ENCODE assay signal across 9 mouse cellular contexts in the genomic region with DNA sequence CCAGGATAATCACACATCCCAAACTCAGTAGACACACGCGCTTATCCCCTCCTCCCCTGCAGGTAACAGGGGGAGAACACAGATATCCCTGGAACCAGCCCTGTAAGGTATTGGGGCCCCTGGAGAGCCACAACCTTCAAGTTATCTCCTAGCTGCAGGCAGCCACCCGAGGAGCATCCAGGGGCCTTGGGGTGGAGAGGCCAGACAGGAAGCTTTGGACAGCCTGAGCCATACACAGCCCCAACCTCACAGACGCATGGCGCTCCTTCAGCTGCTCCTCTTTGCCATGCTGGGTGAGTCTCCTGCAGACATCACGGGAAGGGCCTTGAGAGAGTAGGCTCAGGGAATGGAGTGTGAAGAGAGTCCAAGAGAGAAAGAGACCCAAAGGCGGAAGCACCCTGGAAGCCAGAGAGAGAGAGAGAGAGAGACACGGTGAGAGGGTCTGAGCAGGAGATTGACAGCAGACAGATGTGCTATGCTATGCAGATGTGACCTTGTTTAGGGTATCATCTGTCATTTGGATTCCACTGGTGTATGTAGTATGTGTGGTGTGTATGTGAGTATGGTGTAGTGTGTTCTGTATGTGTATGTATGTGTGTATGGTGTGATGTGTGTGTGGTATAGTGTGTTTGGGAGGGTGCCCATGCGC. TPM values are rescaled to one million over a fixed set of nuclear protein-coding genes. Genes with fewer than 3 reads are reported as not detected.
DNase-seq lines count a peak whose midpoint lies in the region; ATAC-seq and TF ChIP-seq lines count a peak whose summit lies in the region.
"Had no signal": no experiment of that assay in that cellular context is flagged by ENCODE, and none has a peak within 500 bp of the region (broad histone marks: within the 10 kb centered on the region; RNA-seq: fewer than 3 reads in every experiment).

A gene (plus strand): TSS at position 150 of the 649 bp plus-strand sequence.

- H3K4me2 ChIP-seq in intestine, embryonic 15.5 days (replicated peaks): no peak within 1 kb of the TSS
- H3K4me2 ChIP-seq in intestine, postnatal 0 days (replicated peaks; ENCODE audit: low read depth): no peak within 1 kb of the TSS
- no peak within 1 kb of the TSS for H3K4me2 ChIP-seq in intestine, embryonic 16.5 days (ENCODE audit: low read depth, low read length)
- no peak within 1 kb of the TSS for H3K4me2 ChIP-seq in forebrain, embryonic 15.5 days (replicated peaks)

- H3K27ac ChIP-seq in intestine, embryonic 15.5 days: 0 out of 2 replicates have a peak within 1 kb of the TSS, but pooled peaks have one; percentile 1
- no peak within 1 kb of the TSS for H3K27ac ChIP-seq in intestine, postnatal 0 days (ENCODE audit: low read depth, low read length)
- no peak within 1 kb of the TSS for H3K27ac ChIP-seq in intestine, embryonic 16.5 days (ENCODE audit: low read length)
- no peak within 1 kb of the TSS for H3K27ac ChIP-seq in forebrain, embryonic 15.5 days (replicated peaks)

- H3K36me3 ChIP-seq in intestine, embryonic 15.5 days: no peaks in the 10 kb centered on the region
- no peaks in the 10 kb centered on the region for H3K36me3 ChIP-seq in intestine, postnatal 0 days (ENCODE audit: control insufficient read depth, insufficient read depth)
- H3K36me3 ChIP-seq in G1E (replicated peaks): peaks cover 18% of the 10 kb centered on the region
- no peaks in the 10 kb centered on the region for H3K36me3 ChIP-seq in intestine, embryonic 16.5 days (ENCODE audit: control insufficient read depth, insufficient read depth, low read length)
- no peaks in the 10 kb centered on the region for H3K36me3 ChIP-seq in forebrain, embryonic 15.5 days

- peak; percentile 60 for ATAC-seq in intestine, embryonic 15.5 days
- ATAC-seq in intestine, postnatal 0 days: no peak
- ATAC-seq in G1E (ENCODE audit: extremely low read depth, insufficient number of reproducible peaks, low FRiP score, poor library complexity, severe bottlenecking): peak; percentile 81
- ATAC-seq in intestine, embryonic 16.5 days: peak; percentile 81
- 0 out of 2 replicates have a peak, but pooled peaks have one; percentile 6 for ATAC-seq in monocyte, adult 5-6 weeks (replicated peaks; ENCODE audit: insufficient number of reproducible peaks, low FRiP score, low TSS enrichment, poor library complexity, severe bottlenecking)
- no peak for ATAC-seq in forebrain, embryonic 15.5 days (replicated peaks)

- no peak for TF ChIP-seq CTCF in intestine, postnatal 0 days (IDR thresholded peaks at IDR 0.05; ENCODE audit: low read depth)
- TF ChIP-seq CTCF in G1E (IDR thresholded peaks at IDR 0.05; ENCODE audit: low read depth, low read length): no peak

- H3K4me3 ChIP-seq in intestine, embryonic 15.5 days (replicated peaks): no peak within 1 kb of the TSS
- no peak within 1 kb of the TSS for H3K4me3 ChIP-seq in intestine, postnatal 0 days (ENCODE audit: low read depth, low read length)
- H3K4me3 ChIP-seq in G1E (ENCODE audit: low read depth, low read length): peak within 1 kb of the TSS; percentile 66
- no peak within 1 kb of the TSS for H3K4me3 ChIP-seq in intestine, embryonic 16.5 days (ENCODE audit: low read length)
- H3K4me3 ChIP-seq in forebrain, embryonic 15.5 days: no peak within 1 kb of the TSS

- no peaks in the 10 kb centered on the region for H3K9me3 ChIP-seq in intestine, embryonic 15.5 days
- no peaks in the 10 kb centered on the region for H3K9me3 ChIP-seq in intestine, postnatal 0 days (ENCODE audit: control insufficient read depth)
- H3K9me3 ChIP-seq in G1E (replicated peaks): no peaks in the 10 kb centered on the region
- H3K9me3 ChIP-seq in intestine, embryonic 16.5 days (ENCODE audit: control insufficient read depth, low read length): no peaks in the 10 kb centered on the region
- H3K9me3 ChIP-seq in forebrain, embryonic 15.5 days: no peaks in the 10 kb centered on the region

- peak; percentile 79 for DNase-seq in G1E (ENCODE audit: low spot score)
- no peak for DNase-seq in layer of hippocampus, adult 8-10 months (ENCODE audit: low spot score in 2 of 2)
- no peak for DNase-seq in ovary, postnatal 14 days (ENCODE audit: low spot score)

- H3K9ac ChIP-seq in intestine, embryonic 15.5 days: no peak within 1 kb of the TSS
- H3K9ac ChIP-seq in intestine, postnatal 0 days (ENCODE audit: low read depth, low read length): no peak within 1 kb of the TSS
- peak within 1 kb of the TSS; percentile 33; the same call in 1 of the 2 replicates for H3K9ac ChIP-seq in intestine, embryonic 16.5 days (ENCODE audit: low read depth, low read length)
- no peak within 1 kb of the TSS for H3K9ac ChIP-seq in forebrain, embryonic 15.5 days (replicated peaks)

- WGBS in intestine, embryonic 15.5 days: 53% methylated on average over 9 of the region's 9 CpGs
- 63% methylated on average over 9 of the region's 9 CpGs for WGBS in intestine, postnatal 0 days
- WGBS in intestine, embryonic 16.5 days: 52% methylated on average over 9 of the region's 9 CpGs
- 66% methylated on average over 9 of the region's 9 CpGs for WGBS in forebrain, embryonic 15.5 days

- H3K27me3 ChIP-seq in intestine, embryonic 15.5 days (replicated peaks): no peaks in the 10 kb centered on the region
- no peaks in the 10 kb centered on the region for H3K27me3 ChIP-seq in intestine, postnatal 0 days (replicated peaks; ENCODE audit: control insufficient read depth, insufficient read depth, low read length)
- H3K27me3 ChIP-seq in G1E (ENCODE audit: insufficient read depth, low read length): no peaks in the 10 kb centered on the region
- no peaks in the 10 kb centered on the region for H3K27me3 ChIP-seq in intestine, embryonic 16.5 days (replicated peaks; ENCODE audit: control insufficient read depth, insufficient read depth, low read length)
- no peaks in the 10 kb centered on the region for H3K27me3 ChIP-seq in forebrain, embryonic 15.5 days

- H3K4me1 ChIP-seq in intestine, embryonic 15.5 days (replicated peaks): peaks cover 15% of the 10 kb centered on the region
- no peaks in the 10 kb centered on the region for H3K4me1 ChIP-seq in intestine, postnatal 0 days (replicated peaks; ENCODE audit: control insufficient read depth, insufficient read depth, low read length)
- peaks cover 74% of the 10 kb centered on the region for H3K4me1 ChIP-seq in G1E (ENCODE audit: insufficient read depth, low read depth, low read length)
- peaks cover 18% of the 10 kb centered on the region for H3K4me1 ChIP-seq in intestine, embryonic 16.5 days (ENCODE audit: control insufficient read depth, insufficient read depth, low read length)
- H3K4me1 ChIP-seq in forebrain, embryonic 15.5 days: no peaks in the 10 kb centered on the region

RNA-seq across cellular contexts. Expression of the gene that starts here (rescaled TPM):
- polyA plus RNA-seq in intestine, embryonic 15.5 days (2015; fragmentation: Nextera tagmentation; extraction: Ambion mirVana): 1.1 and 1.2 TPM in 2 replicates
- not detected in 2 replicates for polyA plus RNA-seq in intestine, postnatal 0 days (2015; fragmentation: Nextera tagmentation; extraction: Ambion mirVana)
- total RNA-seq in G1E (2014; fragmentation: Nextera tagmentation): 5.0 and 20.9 TPM in 2 replicates
- total RNA-seq in G1E (2017): 3.3 and 4.2 TPM in 2 replicates
- 10.3 and 11.7 TPM in 2 replicates for polyA plus RNA-seq in G1E (2012)
- polyA plus RNA-seq in intestine, embryonic 16.5 days (2015; fragmentation: Nextera tagmentation; extraction: Ambion mirVana): 0.81 and 1.6 TPM in 2 replicates
- total RNA-seq in monocyte, adult 5-6 weeks (2017): not detected in 3 replicates
- 1 to 10 TPM in 1 of 4 experiments, under 1 TPM in 2, not detected in 1; 0.61 to 1.2 (median 0.75) TPM for total RNA-seq in layer of hippocampus, adult 8-10 months (2022)
- polyA plus RNA-seq in forebrain, embryonic 15.5 days (2015; fragmentation: Nextera tagmentation; extraction: Ambion mirVana): 0.18 TPM in 1 of 2 replicates, not detected in the other
- polyA plus RNA-seq: gonadal fat pad, adult 2 months had no signal

Comparison
In these comparisons a context has a peak if more than half of its experiments do, and no peak if none do; other contexts are left out.
1. ATAC-seq: peak in intestine, embryonic 15.5 days (single experiment), G1E (single experiment) and intestine, embryonic 16.5 days (single experiment); none in intestine, postnatal 0 days (single experiment) and forebrain, embryonic 15.5 days (single experiment).
2. Peak in ATAC-seq in monocyte, adult 5-6 weeks; RNA of the gene not detected or under 1 TPM.